Mouse (Mus musculus) thymus, postnatal 0 days (tissue): ENCODE results near the gene Gm2564. TPM values are rescaled to one million over a fixed set of nuclear protein-coding genes. Genes with fewer than 3 reads are reported as not detected.
"Not testable (repeated sequence)": the region's sequence is repeated elsewhere in the genome, so short reads cannot be mapped to it uniquely, and the experiment has no call there.

ENCODE experiments used
- DNase-seq: peaks from one replicate; pipeline ENCODE4 v3.0.0-alpha.2; 2015; ENCODE audit warnings: low spot score
- polyA plus RNA-seq: library from polyadenylated mRNA; unstranded; fragments of >200 nt; fragmentation: Nextera tagmentation; extraction: Ambion mirVana; gene quantifications from 2 replicates; pipeline ENCODE4 v1.2.1, GENCODE M21; 2015

Gene Gm2564
- 18.8 and 20.8 TPM in 2 replicates for polyA plus RNA-seq

- not testable (repeated sequence) for DNase-seq
These were observed at the start of gene Gm2564 for GRCm38 (mm10) chr4:42629419-42629818. Gene Gm2564 (plus strand): TSS chr4:42629719.

DNA sequence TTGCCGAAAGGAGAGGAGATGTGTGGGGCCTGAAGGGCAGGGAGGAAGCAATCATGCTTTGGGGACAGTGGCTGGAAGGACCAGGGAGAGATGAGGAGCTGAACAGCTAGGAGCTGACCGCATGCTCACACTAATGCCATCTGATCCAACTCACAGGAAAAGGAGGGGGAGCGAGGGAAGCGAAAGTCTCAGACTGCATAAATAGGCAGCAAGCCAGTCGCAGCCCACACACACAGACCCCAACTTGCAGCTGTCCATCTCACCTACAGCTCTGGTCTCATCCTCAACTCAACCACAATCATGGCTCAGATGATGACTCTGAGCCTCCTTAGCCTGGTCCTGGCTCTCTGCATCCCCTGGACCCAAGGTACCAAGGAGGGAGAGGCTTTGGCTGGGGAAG lies 17.6 kb upstream of the Gm2564 start, which contains the start of gene Gm10591:
TSS of gene Gm10591 (plus strand) at position 301 of the 400 bp plus-strand sequence.
- DNase-seq, result not testable (repeated sequence)

DNA sequence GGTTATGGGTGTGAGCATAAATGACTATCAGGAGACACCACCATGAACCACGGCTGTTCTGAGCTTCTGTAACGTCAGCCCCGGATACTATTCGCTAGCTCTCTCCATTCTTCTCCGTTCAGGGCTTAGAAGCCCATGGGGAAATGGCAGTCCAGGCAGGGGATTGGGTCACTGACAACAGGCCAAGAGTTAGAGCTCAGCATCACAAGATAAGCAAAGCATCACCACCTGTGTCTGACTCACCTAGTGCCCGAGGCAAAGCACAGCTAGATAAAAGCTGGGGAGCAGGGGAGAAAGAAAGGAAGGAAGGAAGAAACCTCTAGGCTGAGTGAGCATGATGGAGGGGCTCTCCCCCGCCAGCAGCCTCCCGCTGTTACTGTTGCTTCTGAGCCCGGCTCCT lies 25.4 kb downstream of the Gm2564 start, which contains the start of gene Ccl27b:
TSS of gene Ccl27b (plus strand) at position 301 of the 400 bp plus-strand sequence.
- DNase-seq, result not testable (repeated sequence)

- not testable (repeated sequence) for DNase-seq
These were observed 32.3 kb downstream of the Gm2564 start, which contains the start of gene Il11ra2 for GRCm38 (mm10) chr4:42661793-42662192. Gene Il11ra2 (minus strand): TSS chr4:42661893.

DNA sequence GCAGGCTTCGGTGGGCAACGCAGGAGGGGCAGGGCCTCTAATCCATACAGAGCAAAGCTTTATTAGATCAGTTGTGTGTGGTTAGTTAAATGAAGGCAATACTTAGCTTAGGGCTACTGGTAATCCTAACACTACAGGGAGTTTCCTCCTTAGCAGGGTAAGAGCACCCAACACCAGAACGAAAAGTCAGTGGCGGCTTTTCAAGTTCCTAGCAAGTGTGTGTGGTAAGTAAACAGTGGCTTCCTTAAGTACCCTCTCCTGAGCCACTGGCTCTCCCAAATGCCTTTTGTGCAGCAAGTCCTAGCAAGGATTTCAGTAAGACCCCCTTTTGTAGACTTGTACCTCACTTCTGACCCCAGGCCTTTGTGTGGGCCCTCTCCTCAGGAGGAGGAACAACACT lies 45.9 kb downstream of the Gm2564 start:
- not testable (repeated sequence) for DNase-seq

- not testable (repeated sequence) for DNase-seq
These were observed 49.8 kb downstream of the Gm2564 start for GRCm38 (mm10) chr4:42679365-42679764.

- DNase-seq, result not testable (repeated sequence)
These were observed 51.1 kb downstream of the Gm2564 start for GRCm38 (mm10) chr4:42680374-42681356.

Other genes starting within 250 kb of the Gm2564 start
- not detected in 2 replicates for gene Gm21586, start 190.3 kb upstream of the Gm2564 start, polyA plus RNA-seq
- not detected in 2 replicates for gene Gm2163, start 163.0 kb upstream of the Gm2564 start, polyA plus RNA-seq
- gene Fam205a2, start 101.5 kb upstream of the Gm2564 start, polyA plus RNA-seq, result 0.04 and 0.06 TPM in 2 replicates
- not detected in 2 replicates for gene Gm10591, start 17.5 kb upstream of the Gm2564 start, polyA plus RNA-seq
- gene Ccl27b, start 25.5 kb downstream of the Gm2564 start, polyA plus RNA-seq, result 16.4 TPM in 1 of 2 replicates, not detected in the other
- gene Il11ra2, start 32.2 kb downstream of the Gm2564 start, polyA plus RNA-seq, result 0.23 and 0.30 TPM in 2 replicates
- not detected in 2 replicates for gene 4930578G10Rik, start 105.8 kb downstream of the Gm2564 start, polyA plus RNA-seq
- 16.2 and 22.5 TPM in 2 replicates for gene Ccl19, start 126.9 kb downstream of the Gm2564 start, polyA plus RNA-seq
- 410 and 451 TPM in 2 replicates for gene Ccl21a, start 144.3 kb downstream of the Gm2564 start, polyA plus RNA-seq
- not detected in 2 replicates for gene Fam205a1, start 224.2 kb downstream of the Gm2564 start, polyA plus RNA-seq
- 0.04 and 0.10 TPM in 2 replicates for gene Gm12394, start 227.1 kb downstream of the Gm2564 start, polyA plus RNA-seq
- gene Fam205c, start 244.5 kb downstream of the Gm2564 start, polyA plus RNA-seq, result 0.14 TPM in 1 of 2 replicates, not detected in the other